Mouse (Mus musculus) lung, postnatal 0 days (tissue): ENCODE measurements around the gene Rnls. TPM values are rescaled to one million over a fixed set of nuclear protein-coding genes. Genes with fewer than 3 reads are reported as not detected.
A peak's percentile ranks its signal among the peaks of the same experiment; 100 is the strongest.

Source experiments
- ATAC-seq: fragments of 200-750 bp; cut with Nextera tagmentation; 2 replicates; pipeline ENCODE4 v1.8.0; 2017; ENCODE audit warnings: moderate library complexity
- DNase-seq: peaks from one replicate; pipeline ENCODE4 v3.0.0-alpha.2; 2016; ENCODE audit warnings: low spot score
- H3K27ac ChIP-seq: fragments of 300-500 bp; sonication (generic); 2 replicates; pipeline ENCODE4 v1.5.1; 2014; ENCODE audit warnings: antibody characterized with exemption, mild to moderate bottlenecking, low read length, mixed read lengths
- H3K27me3 ChIP-seq: fragments of 300-500 bp; sonication (generic); replicated peaks from 2 replicates; pipeline ENCODE4 v1.6.1; 2014; ENCODE audit warnings: low read length, mixed read lengths; ENCODE audit not compliant: insufficient read depth
- H3K36me3 ChIP-seq: fragments of 300-500 bp; sonication (generic); 2 replicates; pipeline ENCODE4 v1.6.1; 2014; ENCODE audit warnings: low read length, mixed read lengths; ENCODE audit not compliant: insufficient read depth
- H3K4me1 ChIP-seq: fragments of 300-500 bp; sonication (generic); 2 replicates; pipeline ENCODE4 v1.6.1; 2014; ENCODE audit warnings: antibody characterized with exemption, low read depth, low read length, mixed read lengths; ENCODE audit not compliant: insufficient read depth
- H3K4me2 ChIP-seq: fragments of 300-500 bp; sonication (generic); replicated peaks from 2 replicates; pipeline ENCODE4 v1.6.1; 2014; ENCODE audit warnings: low read depth, mild to moderate bottlenecking, low read length, moderate library complexity, mixed read lengths
- H3K4me3 ChIP-seq: fragments of 300-500 bp; sonication (generic); 2 replicates; pipeline ENCODE4 v1.5.1; 2014; ENCODE audit warnings: low read depth, low read length
- H3K9ac ChIP-seq: fragments of 300-500 bp; sonication (generic); replicated peaks from 2 replicates; pipeline ENCODE4 v1.6.1; 2014; ENCODE audit warnings: low read depth, mild to moderate bottlenecking
- H3K9me3 ChIP-seq: fragments of 300-500 bp; sonication (generic); 2 replicates; pipeline ENCODE4 v1.6.1; 2016; ENCODE audit warnings: low read length, mixed read lengths
- CTCF ChIP-seq: IDR thresholded peaks from 2 replicates; pipeline ENCODE4 v1.5.1; 2016; ENCODE audit warnings: antibody characterized with exemption, mild to moderate bottlenecking
- EP300 ChIP-seq: IDR thresholded peaks from 2 replicates; pipeline ENCODE4 v1.6.1; 2016; ENCODE audit warnings: antibody characterized with exemption, mild to moderate bottlenecking, control low read depth
- WGBS: fragments of 180-500 bp; shearing (Covaris S2); extraction: QIAGEN DNeasy Blood & Tissue Kit; methylation state at CpG from one replicate; pipeline ENCODE4 v1.1.7; 2014; 5-methylcytosine and 5-hydroxymethylcytosine counted together
- polyA plus RNA-seq: library from polyadenylated mRNA; unstranded; fragments of >200 nt; fragmentation: Nextera tagmentation; extraction: Ambion mirVana; gene quantifications from 2 replicates; pipeline ENCODE4 v1.2.1, GENCODE M21; 2015

Gene Rnls
- polyA plus RNA-seq, 1 experiment from 2014 or later = 9.6 TPM

DNA sequence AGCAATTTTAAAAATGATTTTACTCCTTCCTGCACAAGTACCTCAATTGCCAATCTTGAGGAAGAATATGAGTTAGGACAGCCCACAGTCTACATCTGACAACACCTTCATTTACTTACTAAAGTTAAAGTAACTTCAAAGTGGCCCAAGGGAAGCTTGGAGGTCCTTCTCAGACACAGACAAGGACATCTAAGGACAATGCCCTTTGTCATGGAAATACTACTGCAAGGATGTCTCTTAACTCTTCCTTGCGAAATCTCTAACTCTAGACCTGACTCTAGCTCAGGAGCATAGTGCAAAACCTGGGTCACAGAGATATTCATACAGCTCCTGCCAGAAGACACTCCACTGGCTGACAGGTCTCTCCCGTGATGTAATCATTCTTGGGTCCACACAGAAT is 147.9 kb downstream of the Rnls start:
- Histone ChIP-seq H3K4me2 (no peak overlapping the region), H3K27ac (no peak overlapping the region), H3K9me3 (no peaks in the 10 kb centered on the region), H3K27me3 (no peaks in the 10 kb centered on the region), H3K36me3 (no peaks in the 10 kb centered on the region), H3K4me1 (no peaks in the 10 kb centered on the region), H3K9ac (no peak overlapping the region), H3K4me3 (no peak overlapping the region)
- ATAC-seq (no peak), DNase-seq (no peak)
- WGBS = 69% methylated on average over 2 of the region's 2 CpGs
- no peak for TF ChIP-seq EP300
- TF ChIP-seq CTCF = no peak

- no peak overlapping the region for H3K9ac ChIP-seq
- H3K4me2 ChIP-seq = no peak overlapping the region
- 66% methylated on average over 2 of the region's 2 CpGs for WGBS
- ATAC-seq (no peak), DNase-seq (no peak)
- TF ChIP-seq CTCF (no peak), EP300 (no peak)
- no peaks in the 10 kb centered on the region for H3K9me3 ChIP-seq
- no peak overlapping the region for H3K27ac ChIP-seq
- H3K4me1 ChIP-seq = no peaks in the 10 kb centered on the region
- H3K4me3 ChIP-seq = no peak overlapping the region
- no peaks in the 10 kb centered on the region for H3K27me3 ChIP-seq
- no peaks in the 10 kb centered on the region for H3K36me3 ChIP-seq
These were observed 151.7 kb downstream of the Rnls start for GRCm38 (mm10) chr19:33240386-33240785.

- ATAC-seq (no peak), DNase-seq (no peak)
- 71% methylated on average over 3 of the region's 3 CpGs for WGBS
- Histone ChIP-seq H3K36me3 (no peaks in the 10 kb centered on the region), H3K27ac (no peak overlapping the region), H3K27me3 (no peaks in the 10 kb centered on the region), H3K4me2 (no peak overlapping the region), H3K9ac (no peak overlapping the region), H3K9me3 (no peaks in the 10 kb centered on the region), H3K4me1 (no peaks in the 10 kb centered on the region), H3K4me3 (no peak overlapping the region)
- TF ChIP-seq EP300 (no peak), CTCF (no peak)
These were observed 159.2 kb downstream of the Rnls start for GRCm38 (mm10) chr19:33232902-33233301.

DNA sequence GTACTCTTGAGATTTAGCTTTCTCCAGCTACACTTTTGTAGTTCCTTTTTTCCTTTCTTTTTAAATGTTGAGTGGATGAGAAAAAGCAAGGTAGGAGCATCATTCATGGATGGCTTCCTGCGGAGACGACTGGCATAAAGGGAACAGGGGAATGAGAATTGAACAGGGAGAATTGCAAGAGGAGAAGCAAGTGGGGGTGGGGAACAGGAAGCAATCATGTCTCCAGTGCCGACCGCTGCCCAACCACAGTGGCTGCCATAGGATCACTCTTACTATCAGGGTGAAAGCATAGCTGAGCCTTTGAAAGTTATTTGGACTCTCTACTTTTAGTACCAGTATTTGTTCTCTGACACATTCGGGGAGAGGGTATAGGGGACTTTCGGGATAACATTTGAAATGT is 160.8 kb downstream of the Rnls start:
- no peak overlapping the region for H3K9ac ChIP-seq
- WGBS = 46% methylated on average over 6 of the region's 6 CpGs
- ATAC-seq (no peak), DNase-seq (no peak)
- no peak overlapping the region for H3K4me2 ChIP-seq
- H3K9me3 ChIP-seq = no peaks in the 10 kb centered on the region
- no peaks in the 10 kb centered on the region for H3K27me3 ChIP-seq
- no peaks in the 10 kb centered on the region for H3K36me3 ChIP-seq
- no peak overlapping the region for H3K27ac ChIP-seq
- H3K4me3 ChIP-seq = no peak overlapping the region
- no peaks in the 10 kb centered on the region for H3K4me1 ChIP-seq
- TF ChIP-seq EP300 (no peak), CTCF (no peak)

GRCm38 (mm10) chr19:33227004-33227403 is 165.1 kb downstream of the Rnls start:
- no peak for TF ChIP-seq EP300
- peak; percentile 82 for TF ChIP-seq CTCF
- Histone ChIP-seq H3K4me3 (no peak overlapping the region), H3K27ac (no peak overlapping the region), H3K27me3 (no peaks in the 10 kb centered on the region), H3K36me3 (no peaks in the 10 kb centered on the region), H3K4me1 (peaks cover 6% of the 10 kb centered on the region; the same call in 1 of the 2 replicates), H3K9me3 (no peaks in the 10 kb centered on the region), H3K4me2 (no peak overlapping the region), H3K9ac (no peak overlapping the region)
- ATAC-seq (peak; percentile 79), DNase-seq (peak; percentile 84)
- 1% methylated on average over 3 of the region's 3 CpGs for WGBS

DNA sequence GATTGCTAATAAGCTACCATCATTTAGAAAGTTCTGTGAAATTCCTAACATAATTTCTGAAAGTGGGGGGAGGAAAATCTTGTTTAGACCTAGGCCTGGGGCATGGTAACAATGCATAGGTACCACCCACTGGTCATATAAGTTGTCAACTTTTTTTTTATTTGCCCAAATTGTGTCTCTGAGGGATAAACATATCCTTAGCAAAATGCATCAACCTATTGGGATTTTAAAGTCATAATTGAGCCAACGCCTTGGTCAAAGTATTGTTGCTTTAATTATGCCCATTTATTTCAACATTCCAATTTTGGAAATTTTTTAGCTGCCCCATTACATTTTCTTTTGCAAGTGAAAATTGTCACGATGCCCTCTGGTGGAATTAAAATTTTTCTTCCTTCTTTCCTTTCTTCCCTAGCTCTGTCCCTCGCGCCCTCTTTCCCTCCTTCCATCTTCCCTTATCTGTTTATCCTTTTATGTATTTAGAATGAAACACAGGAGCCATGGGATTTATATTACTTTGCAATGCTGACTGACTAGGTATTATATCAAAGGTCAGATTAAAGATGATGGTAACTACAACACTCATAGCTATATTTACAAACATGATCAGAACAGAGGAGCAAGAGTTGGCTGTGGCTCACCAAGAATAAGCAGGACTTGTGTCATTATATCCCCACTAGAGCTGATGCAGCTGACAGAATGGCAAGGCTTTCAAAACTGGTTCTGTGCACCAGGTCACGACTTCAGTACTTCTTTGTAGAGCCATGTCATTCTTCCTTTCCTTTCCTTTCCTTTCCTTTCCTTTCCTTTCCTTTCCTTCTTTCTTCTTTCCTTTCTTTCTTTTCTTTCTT is 166.0 kb downstream of the Rnls start:
- no peak overlapping the region for H3K9ac ChIP-seq
- ATAC-seq = no peak
- H3K4me1 ChIP-seq = peaks cover 6% of the 10 kb centered on the region; the same call in 1 of the 2 replicates
- no peak overlapping the region for H3K4me2 ChIP-seq
- 59% methylated on average over 5 of the region's 5 CpGs for WGBS
- TF ChIP-seq CTCF (peak; percentile 42), EP300 (no peak; the same call in 1 of the 2 replicates)
- H3K27me3 ChIP-seq = no peaks in the 10 kb centered on the region
- no peak overlapping the region for H3K4me3 ChIP-seq
- H3K9me3 ChIP-seq = no peaks in the 10 kb centered on the region
- no peaks in the 10 kb centered on the region for H3K36me3 ChIP-seq
- peak; percentile 35 for DNase-seq
- H3K27ac ChIP-seq = no peak overlapping the region
